Mouse (Mus musculus): ENCODE measurements around the gene Maml1.

The Maml1 gene

DNA sequence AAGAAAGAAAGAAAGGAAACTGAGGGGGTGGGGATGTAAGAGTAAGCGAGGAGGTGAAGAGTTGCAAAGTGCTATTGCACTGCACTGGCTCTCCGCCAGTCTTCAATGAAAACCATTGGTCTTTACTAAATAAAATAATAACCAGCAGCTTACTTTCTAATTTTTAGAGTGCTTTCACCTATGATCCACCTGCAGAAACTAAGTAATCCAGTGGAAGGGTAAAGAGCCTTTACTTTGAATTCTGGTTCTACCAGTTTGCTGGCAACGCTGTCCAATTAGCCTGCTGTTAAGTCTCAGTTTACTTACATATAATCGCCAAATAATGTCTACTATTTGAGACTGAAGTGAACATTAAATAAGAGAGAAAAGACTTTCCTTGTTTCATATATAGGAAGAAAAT is 13.1 kb downstream of the Maml1 start:
- no peak for DNase-seq

DNA sequence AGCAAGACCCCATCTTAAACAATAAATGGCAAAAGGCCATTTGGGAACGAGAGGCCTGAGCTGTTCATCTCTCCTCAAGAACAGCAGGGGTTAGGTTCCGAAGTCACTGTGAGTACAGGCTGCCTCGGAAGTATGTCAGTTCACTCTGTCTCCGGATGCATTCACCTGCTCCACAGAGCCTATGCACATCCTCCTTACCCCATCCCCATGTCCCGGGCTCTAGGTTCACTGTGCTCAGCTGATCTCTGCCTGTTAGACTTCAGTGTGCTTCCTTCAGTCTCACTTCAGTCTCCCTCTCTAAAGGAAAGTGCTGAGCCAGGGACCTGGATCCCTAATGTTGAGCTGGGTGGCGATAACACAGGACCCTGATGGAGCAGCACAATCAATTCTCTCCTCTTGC is 14.4 kb downstream of the Maml1 start:
- no peak for DNase-seq

DNA sequence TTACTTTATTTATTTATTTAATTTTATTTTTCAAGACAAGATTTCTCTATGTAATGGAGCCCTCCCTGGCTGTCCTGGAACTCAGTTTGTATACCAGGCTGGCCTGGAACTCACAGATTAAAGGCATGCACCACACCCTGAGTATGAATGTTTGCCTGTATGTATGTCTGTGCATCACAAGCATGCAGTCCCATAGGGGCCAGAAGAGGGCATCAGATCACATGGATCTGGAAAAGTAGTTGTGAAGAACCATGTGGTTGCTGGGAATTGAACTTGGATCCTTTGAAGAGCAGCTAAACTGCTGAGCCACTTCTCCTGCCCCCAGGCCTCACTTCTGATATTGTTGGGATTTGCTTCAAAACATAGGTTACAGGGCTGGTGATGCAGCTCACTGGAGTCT is 15.1 kb downstream of the Maml1 start:
- no peak for DNase-seq

DNA sequence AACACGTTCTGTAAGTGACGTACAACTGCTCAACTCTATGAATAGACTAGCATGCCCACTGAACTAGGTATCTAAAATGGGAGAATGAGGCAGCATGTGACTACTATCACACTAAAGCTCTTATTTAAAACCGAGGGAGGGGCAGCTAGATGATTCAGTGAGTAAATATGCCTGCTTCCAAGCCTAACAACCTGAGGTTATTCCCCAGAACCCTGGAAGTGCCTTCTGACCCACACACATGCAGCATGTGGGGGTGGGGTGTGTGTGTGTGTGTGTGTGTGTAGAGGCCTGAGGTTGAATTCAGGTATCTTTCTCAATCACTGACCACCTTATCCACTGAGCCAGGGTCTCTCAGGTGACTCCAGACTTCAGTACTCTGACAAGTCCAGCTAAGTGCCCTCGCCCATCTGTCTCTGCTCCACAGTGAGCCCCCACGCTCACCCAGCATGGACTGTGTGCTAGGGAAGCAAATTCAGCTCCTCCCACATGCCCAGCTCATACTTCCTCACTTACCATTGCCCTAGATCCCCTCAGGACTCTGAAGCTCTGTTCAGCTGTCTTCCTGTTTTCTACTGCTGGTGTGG is 16.5 kb downstream of the Maml1 start:
- no peak for DNase-seq

- DNase-seq, result no peak
Measured at GRCm38 (mm10) chr11:50275077-50275476, 17.0 kb downstream of the Maml1 start.

GRCm38 (mm10) chr11:50272819-50273218 is 19.3 kb downstream of the Maml1 start:
- DNase-seq, result no peak

GRCm38 (mm10) chr11:50269885-50270284 is 22.2 kb downstream of the Maml1 start:
- DNase-seq, result no peak

GRCm38 (mm10) chr11:50269163-50269562 is 22.9 kb downstream of the Maml1 start:
- peak; percentile 44 for DNase-seq

GRCm38 (mm10) chr11:50266997-50267396 is 25.1 kb downstream of the Maml1 start:
- DNase-seq, result no peak

DNA sequence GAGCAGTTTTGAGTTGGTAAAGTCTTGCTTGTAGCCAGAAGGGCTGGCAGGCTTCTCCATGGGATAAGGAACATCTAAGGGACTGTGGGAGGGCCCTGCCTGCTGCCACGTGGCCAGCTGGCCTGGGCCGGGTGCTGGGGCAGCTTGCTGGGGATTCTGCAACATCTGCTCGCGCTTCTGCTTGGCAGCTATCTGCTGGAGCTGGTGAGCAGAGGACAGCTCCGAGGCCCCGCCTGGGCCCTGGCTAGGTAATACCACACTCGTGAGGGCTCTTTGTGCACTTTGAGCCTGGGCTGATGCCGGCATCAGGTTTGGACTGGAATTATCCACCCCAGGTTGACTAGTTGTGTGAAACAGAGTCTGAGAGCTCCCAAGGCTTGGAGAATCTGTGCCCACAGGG is 26.2 kb downstream of the Maml1 start:
- DNase-seq, result no peak

- no peak for DNase-seq
Measured at GRCm38 (mm10) chr11:50263198-50263597, 28.9 kb downstream of the Maml1 start.

DNA sequence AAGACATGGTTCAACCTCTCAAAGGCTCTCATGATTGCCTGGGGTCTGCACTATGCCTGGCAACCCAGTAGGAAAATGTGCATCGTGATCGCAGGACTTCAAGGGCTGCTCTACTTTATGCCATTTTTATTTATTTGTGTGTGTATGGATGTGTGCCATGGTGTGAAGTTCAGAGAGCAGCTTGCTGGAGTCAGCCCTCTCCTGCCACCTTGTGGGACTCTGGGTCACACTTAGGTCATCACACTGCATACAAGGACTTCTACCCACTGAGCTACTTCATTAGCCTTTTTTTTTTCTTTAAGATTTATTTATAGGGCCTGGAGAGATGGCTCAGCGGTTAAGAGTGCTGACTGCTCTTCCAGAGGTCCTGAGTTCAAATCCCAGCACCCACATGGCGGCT is 30.1 kb downstream of the Maml1 start:
- no peak for DNase-seq

DNA sequence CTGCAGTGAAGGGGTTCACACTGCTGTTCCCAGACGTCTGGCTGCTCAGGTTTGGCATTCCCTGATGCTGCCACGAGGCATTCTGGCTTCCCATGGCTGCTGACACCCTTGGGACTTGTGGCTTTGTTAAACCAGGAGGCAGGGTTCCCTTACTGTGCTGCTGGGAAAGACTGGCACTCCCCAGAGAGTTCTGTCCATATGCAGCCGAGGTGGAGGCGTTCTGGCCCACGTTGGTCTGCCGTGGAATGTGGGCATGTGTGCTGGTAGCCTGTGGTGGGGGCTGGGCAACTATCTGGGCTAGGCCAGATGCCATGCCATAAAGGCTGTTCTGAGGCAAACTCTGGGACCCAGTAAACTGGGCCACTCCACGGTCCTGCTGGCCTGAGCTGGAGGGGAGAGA is 33.8 kb downstream of the Maml1 start:
- DNase-seq, result no peak

DNA sequence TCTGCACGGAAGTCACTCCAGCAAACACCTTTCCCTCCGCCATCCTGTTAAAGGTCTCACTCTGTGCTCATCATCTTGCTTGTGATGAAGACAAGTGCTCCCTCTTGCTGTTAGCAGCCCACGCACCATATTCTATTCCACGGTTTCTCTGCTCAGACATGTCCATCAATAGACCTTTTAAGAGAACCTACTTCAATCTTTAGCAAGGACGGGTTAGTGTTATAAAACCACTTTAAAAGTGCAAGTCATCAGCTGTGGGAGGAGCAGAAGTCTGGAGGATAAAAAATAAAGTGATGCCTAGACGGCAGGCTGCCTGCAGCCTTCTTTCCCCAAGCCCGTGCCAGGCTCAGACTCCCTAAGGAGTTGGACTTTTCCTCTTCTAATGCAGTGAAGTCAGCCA is 35.5 kb downstream of the Maml1 start:
- DNase-seq, result no peak

DNA sequence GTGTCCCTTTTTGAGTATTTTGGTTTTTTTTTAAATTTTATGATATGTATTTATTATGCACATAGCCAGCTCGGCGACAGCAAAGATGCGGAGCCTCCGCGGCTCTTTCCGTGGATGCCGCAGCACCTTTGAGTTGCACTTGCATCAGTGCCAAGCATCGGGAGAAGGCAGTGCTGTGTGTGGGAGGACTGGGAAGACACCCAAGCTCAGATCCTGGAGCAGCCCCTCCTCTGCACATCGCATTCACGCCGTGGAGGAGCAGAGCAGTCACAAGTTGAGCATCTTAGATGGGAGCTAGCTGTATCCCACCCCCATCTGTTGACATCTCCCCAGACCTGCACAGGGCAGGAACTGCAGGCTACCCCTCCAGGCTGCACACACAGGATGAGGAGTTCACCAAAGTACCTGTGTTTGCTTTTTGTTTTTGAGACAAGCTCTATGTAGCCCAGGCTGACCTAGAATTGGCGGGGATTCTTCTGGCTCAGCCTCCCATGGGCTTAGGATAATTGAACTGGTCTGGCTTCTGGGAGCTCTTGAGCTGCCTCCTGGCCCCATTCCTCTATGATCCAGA is 38.0 kb downstream of the Maml1 start:
- DNase-seq, result no peak

DNA sequence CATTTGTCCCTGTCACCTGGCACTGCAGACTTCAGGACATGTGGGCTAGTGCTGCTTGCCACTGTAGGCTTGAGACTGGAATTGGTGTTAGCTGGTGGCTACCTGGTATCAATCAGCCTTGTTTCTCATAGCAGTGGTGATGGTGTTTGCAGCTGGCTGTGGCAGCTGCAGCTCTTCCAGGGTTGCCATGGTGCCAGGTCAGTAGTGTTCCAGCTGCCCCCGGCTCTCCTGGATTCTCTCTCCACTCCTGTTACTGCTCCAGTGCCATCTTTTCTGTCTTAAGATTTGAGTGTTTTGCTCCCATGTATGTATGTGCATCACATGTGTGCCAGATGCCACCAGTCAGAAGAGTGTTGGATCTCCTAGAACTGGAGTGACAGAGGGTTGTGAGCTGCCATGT is 38.7 kb downstream of the Maml1 start:
- no peak for DNase-seq

GRCm38 (mm10) chr11:50252684-50253265 is 39.3 kb downstream of the Maml1 start:
- DNase-seq, result no peak

DNA sequence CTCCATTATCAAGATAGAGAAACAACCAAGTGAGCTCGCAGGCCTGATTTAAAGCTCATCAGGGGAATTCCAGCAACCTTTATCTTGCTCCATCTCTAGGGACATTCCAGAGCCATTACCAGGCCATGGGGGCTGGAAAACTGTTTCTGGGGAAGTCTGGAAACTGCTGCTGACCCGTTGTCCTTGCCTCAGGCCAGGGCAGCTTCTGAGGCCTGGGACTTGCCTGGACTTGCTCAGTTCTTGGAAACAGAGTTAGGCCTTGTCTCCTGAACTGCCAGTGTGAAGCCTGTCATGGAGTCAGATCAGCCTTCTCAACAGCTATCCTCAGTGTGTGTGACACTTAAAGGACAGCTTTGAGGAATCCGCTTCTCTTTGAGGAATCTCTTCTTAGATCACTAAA is 39.9 kb downstream of the Maml1 start:
- no peak for DNase-seq

DNA sequence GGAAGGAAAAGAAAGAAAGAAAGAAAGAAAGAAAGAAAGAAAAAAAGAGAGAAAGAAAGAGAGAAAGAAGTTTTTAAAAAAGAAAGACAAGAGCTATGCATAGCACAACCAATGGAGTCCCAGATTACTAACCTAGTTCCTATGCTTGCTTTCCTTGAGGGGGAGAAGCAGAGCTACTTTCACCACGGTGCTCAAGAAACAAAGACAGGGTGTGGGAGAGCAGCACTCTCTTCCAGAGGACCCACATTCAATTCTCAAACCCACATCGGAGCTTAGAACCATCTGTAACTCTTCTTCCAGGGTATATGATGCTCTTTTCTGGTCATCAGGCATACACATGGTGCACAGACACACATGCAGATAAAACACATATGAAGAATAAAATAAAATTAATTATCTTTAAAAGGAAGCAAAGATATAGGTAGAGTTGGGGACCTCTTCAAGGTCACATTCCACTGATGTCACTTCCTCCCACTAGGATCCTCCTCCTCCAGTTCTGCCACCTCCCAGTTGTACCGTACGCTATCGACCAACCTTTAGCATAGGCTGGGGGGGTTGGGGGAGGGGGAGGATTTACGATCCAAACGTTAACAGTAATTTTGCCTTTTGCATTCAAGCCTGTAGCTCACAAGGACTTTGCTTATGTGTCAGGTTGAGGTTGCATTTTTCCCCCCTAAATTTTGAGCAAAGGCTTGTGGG is 43.5 kb downstream of the Maml1 start:
- no peak for DNase-seq

GRCm38 (mm10) chr11:50245269-50245668 is 46.8 kb downstream of the Maml1 start:
- DNase-seq, result no peak

DNA sequence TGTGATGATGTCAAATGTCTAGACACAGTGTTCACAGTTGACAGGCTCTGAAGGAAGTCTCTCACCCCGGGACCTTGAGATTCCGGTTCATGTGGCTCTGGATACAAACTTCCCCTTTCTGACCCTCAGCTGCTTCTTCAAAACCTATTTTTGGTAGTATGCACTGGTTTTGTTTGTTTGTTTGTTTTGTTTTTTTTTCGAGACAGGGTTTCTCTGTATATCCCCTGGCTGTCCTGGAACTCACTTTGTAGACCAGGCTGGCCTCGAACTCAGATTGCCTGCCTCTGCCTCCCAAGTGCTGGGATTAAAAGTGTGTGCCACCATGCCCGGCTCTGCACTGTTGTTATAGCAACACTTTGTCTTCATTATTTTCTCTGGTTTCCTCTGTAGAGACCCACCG is 48.2 kb downstream of the Maml1 start:
- DNase-seq, result no peak

DNA sequence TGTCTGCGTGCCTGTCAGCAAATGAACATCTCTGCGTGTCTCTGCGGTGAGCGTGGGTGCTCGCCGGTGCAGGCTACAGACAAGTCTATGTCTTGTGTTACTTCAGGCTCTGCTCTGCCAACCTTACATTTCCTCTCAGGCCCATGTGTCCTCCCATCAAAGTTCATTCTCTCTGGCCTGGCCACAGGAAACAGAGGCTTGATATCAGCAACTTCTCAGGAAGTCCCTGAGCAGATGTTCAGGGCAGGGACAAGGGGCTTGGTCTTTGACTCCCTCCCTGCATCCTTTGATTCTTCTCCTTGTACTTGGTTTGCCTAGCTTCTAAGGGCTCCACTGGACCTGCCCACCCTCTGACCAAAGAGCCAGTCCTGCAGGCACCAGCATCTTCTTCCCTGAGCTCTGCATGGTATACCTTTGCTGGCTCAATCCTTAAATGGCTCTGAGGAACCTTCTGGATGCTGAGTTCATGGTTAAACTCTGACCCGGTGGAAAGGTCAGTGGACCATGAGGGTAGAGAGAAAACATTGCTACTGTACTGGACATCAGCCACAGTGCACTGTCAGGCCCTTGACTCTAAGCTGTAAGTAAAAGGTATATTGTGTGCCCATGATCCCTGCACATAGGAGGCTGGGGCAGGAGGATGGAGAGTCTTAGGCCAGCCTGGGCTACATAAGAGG is 51.7 kb downstream of the Maml1 start:
- DNase-seq, result no peak
